Mouse (Mus musculus): ENCODE measurements at regions not wholly inside any gene's neighbourhood (a gene's known extent, or its start where the extent isn't known, plus 50 kb on each side); places are given as distances from the start of the nearest gene placed in this dataset.
A peak's percentile ranks its signal among the peaks of the same experiment; 100 is the strongest.

DNA sequence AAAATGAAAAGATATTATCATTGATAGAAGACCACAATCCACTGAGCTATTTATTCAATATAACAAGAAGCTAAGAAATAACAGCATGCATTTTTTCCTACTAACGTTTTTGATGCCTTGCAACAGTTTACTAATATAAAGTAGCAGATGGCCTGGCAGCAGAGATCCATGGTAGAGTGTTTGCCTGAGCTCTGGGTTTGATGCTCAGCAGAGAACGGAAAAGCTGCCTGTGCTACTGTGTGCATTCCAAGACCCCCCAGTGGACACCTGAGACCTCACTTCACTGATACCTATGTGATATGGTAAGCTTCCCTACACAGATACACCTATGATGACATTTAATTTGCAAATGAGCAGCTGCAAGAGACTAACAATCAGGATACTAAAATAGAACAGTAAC, 95.6 kb upstream of the Acvr2a start:
- no peak overlapping the region for H3K27ac ChIP-seq (replicated peaks; ENCODE audit: low read depth, low read length)
- ATAC-seq (ENCODE audit: low read depth) (no peak), DNase-seq (ENCODE audit: low spot score) (no peak)
- no peak overlapping the region for H3K9ac ChIP-seq (ENCODE audit: low read depth, low read length)
- H3K4me2 ChIP-seq (ENCODE audit: low read depth, low read length): no peak overlapping the region
- WGBS: 75% methylated on average over 2 of the region's 2 CpGs
- no peaks in the 10 kb centered on the region for H3K9me3 ChIP-seq (ENCODE audit: control insufficient read depth, low read length)
- no peaks in the 10 kb centered on the region for H3K4me1 ChIP-seq (ENCODE audit: control insufficient read depth, insufficient read depth, low read length)
- no peak overlapping the region for H3K4me3 ChIP-seq (ENCODE audit: low read depth, low read length)
- no peaks in the 10 kb centered on the region for H3K36me3 ChIP-seq (ENCODE audit: control insufficient read depth, insufficient read depth, low read length)
- H3K27me3 ChIP-seq (replicated peaks; ENCODE audit: control insufficient read depth, insufficient read depth, low read length): no peaks in the 10 kb centered on the region

GRCm38 (mm10) chr2:48730780-48731179, 83.1 kb upstream of the Acvr2a start:
- ATAC-seq (ENCODE audit: low read depth): no peak
- Histone ChIP-seq H3K9ac (ENCODE audit: low read depth, low read length) (no peak overlapping the region), H3K4me2 (ENCODE audit: low read depth, low read length) (no peak overlapping the region), H3K36me3 (ENCODE audit: control insufficient read depth, insufficient read depth, low read length) (no peaks in the 10 kb centered on the region), H3K27me3 (replicated peaks; ENCODE audit: control insufficient read depth, insufficient read depth, low read length) (no peaks in the 10 kb centered on the region), H3K4me1 (ENCODE audit: control insufficient read depth, insufficient read depth, low read length) (no peaks in the 10 kb centered on the region), H3K4me3 (ENCODE audit: low read depth, low read length) (no peak overlapping the region), H3K9me3 (ENCODE audit: control insufficient read depth, low read length) (no peaks in the 10 kb centered on the region), H3K27ac (replicated peaks; ENCODE audit: low read depth, low read length) (no peak overlapping the region)
- WGBS: 58% methylated on average over 8 of the region's 8 CpGs
- DNase-seq (ENCODE audit: low spot score): no peak

DNA sequence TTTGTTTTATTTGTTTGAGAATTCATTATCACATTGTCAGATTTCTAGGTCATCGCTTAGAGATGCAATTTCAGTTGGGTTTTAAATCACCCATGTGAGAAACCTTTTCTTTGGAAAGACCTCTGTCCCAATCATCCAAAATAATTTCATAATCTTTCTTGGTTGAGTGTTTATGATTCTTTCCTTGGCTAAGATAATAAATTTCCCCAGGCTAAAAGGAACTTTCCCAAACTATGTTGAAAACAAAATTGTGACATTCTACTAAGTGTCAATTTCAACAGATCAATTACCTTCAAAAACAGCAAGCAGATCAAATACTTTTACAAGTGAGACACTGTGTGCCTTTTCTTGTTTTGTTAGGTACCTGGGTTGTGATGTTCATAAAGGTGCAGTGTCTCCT, 80.0 kb upstream of the Acvr2a start:
- Histone ChIP-seq H3K9ac (ENCODE audit: low read depth, low read length) (no peak overlapping the region), H3K27me3 (replicated peaks; ENCODE audit: control insufficient read depth, insufficient read depth, low read length) (no peaks in the 10 kb centered on the region), H3K4me3 (ENCODE audit: low read depth, low read length) (no peak overlapping the region), H3K27ac (replicated peaks; ENCODE audit: low read depth, low read length) (no peak overlapping the region), H3K4me1 (ENCODE audit: control insufficient read depth, insufficient read depth, low read length) (no peaks in the 10 kb centered on the region), H3K4me2 (ENCODE audit: low read depth, low read length) (no peak overlapping the region), H3K9me3 (ENCODE audit: control insufficient read depth, low read length) (no peaks in the 10 kb centered on the region), H3K36me3 (ENCODE audit: control insufficient read depth, insufficient read depth, low read length) (no peaks in the 10 kb centered on the region)
- no peak for ATAC-seq (ENCODE audit: low read depth)
- no peak for DNase-seq (ENCODE audit: low spot score)
- WGBS: 88% methylated on average over 1 of the region's 1 CpGs

DNA sequence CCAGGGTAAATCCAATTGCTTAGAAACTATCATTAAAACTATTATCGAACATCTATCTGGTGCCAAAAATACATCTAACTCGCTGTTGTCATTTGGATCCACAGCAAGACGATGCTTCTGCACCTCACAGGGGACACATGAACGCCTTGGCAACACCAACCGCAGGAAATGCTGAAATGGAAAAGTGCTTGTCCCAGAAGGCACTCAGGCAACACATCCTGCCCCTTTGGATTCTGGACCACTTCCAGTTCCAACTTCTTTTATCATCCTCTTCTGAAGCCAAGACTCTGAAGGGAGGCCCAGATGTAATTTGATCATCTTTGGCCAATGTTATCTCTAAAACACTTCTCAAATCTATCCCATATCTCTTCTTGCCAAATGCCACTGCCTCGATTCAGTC, 79.4 kb upstream of the Acvr2a start:
- DNase-seq (ENCODE audit: low spot score) (peak; percentile 32), ATAC-seq (ENCODE audit: low read depth) (peak; percentile 4; the same call in 1 of the 2 replicates)
- Histone ChIP-seq H3K27me3 (replicated peaks; ENCODE audit: control insufficient read depth, insufficient read depth, low read length) (no peaks in the 10 kb centered on the region), H3K9me3 (ENCODE audit: control insufficient read depth, low read length) (no peaks in the 10 kb centered on the region), H3K27ac (replicated peaks; ENCODE audit: low read depth, low read length) (no peak overlapping the region), H3K4me3 (ENCODE audit: low read depth, low read length) (no peak overlapping the region), H3K4me2 (ENCODE audit: low read depth, low read length) (no peak overlapping the region), H3K9ac (ENCODE audit: low read depth, low read length) (no peak overlapping the region), H3K36me3 (ENCODE audit: control insufficient read depth, insufficient read depth, low read length) (no peaks in the 10 kb centered on the region), H3K4me1 (ENCODE audit: control insufficient read depth, insufficient read depth, low read length) (no peaks in the 10 kb centered on the region)
- WGBS: 81% methylated on average over 6 of the region's 6 CpGs

DNA sequence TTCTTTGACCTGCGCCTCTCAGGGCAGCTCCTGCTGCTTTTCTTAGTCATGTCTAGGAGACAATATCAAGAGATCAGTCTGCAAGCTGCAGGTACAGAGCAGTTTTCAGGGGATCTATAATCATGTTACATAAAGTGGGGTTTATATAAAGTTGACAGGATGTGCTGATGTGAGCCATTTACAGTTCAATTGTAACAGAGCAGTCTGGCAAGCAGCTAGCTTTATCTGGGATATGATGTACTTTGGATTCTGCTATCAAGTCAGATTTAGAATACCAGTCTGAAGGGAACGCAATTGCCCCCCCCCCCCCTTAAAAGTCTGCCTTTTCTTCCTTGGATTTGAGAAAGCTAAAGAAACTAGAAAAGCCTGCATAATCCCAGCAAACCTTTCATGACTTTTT, 77.6 kb upstream of the Acvr2a start:
- H3K4me1 ChIP-seq (ENCODE audit: control insufficient read depth, insufficient read depth, low read length): no peaks in the 10 kb centered on the region
- 83% methylated on average over 2 of the region's 2 CpGs for WGBS
- H3K9ac ChIP-seq (ENCODE audit: low read depth, low read length): no peak overlapping the region
- H3K27ac ChIP-seq (replicated peaks; ENCODE audit: low read depth, low read length): no peak overlapping the region
- no peak for DNase-seq (ENCODE audit: low spot score)
- no peak for ATAC-seq (ENCODE audit: low read depth)
- H3K4me3 ChIP-seq (ENCODE audit: low read depth, low read length): no peak overlapping the region
- no peak overlapping the region for H3K4me2 ChIP-seq (ENCODE audit: low read depth, low read length)
- H3K9me3 ChIP-seq (ENCODE audit: control insufficient read depth, low read length): no peaks in the 10 kb centered on the region
- H3K36me3 ChIP-seq (ENCODE audit: control insufficient read depth, insufficient read depth, low read length): no peaks in the 10 kb centered on the region
- H3K27me3 ChIP-seq (replicated peaks; ENCODE audit: control insufficient read depth, insufficient read depth, low read length): no peaks in the 10 kb centered on the region

Data from embryonic facial prominence, embryonic 14.5 days (tissue).